Mouse (Mus musculus) embryo, embryonic 9.5 days (tissue): ENCODE measurements around the gene Galnt11.

ENCODE experiments used
- DNase-seq: peaks from one replicate; pipeline ENCODE4 v3.0.0-alpha.2; 2017; ENCODE audit errors: extremely low spot score

The Galnt11 gene

DNA sequence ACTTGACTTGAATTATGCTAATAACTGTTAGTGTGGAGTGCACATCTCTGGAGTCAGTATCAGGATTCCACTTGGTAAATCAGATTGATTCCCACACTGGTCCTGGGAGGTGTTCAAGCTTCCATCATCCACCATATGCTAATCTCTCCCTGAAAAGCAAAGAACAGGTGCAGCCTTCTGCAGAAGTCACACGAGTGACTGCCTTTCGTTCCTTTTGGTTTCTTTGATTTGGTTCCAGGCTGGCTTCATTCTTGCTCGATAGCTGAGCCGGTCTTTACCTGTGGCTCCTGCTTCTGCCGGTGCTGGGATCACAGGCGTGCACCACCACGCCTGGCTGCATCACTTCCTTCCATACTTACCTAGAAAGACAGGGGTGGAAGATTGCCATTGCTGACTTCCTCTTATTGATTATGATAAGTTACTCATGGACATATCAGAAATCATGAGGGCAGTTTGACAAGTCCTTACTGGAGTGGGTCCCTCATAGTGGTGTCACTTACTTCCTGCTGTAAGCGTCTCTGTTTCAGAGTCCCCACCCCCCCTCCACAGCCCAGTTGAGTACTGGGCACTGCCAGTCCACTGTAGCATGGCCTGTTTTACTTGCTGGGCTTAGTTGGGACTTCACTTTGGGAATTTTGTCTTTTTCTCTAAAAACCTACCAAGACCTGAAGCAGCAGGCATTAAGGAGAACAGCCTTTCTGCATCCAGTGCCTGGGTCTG is 31.3 kb downstream of the Galnt11 start:
- no peak for DNase-seq

- DNase-seq, result no peak
Observed at GRCm38 (mm10) chr5:25254491-25254890, 32.8 kb downstream of the Galnt11 start.

GRCm38 (mm10) chr5:25256686-25257085 is 35.0 kb downstream of the Galnt11 start:
- no peak for DNase-seq

DNA sequence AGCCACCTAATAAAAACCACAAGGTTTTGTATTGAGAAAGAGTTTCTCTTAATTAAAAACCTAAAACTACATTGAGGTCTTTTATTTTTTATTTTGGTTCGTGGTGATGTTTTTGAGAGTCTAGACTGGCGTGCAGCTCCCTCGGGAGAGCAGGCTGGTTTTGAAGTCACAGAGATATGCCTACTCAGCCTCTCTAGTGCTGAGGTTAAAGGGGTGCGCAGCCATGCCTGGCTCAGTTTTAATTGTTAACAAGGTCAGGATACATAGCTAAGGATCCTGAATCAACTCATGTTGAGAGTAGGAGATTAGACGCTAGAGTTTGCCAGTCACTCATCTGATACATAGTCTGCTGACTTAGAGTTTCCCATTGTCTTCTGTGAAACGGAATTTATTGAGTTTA is 39.7 kb downstream of the Galnt11 start:
- DNase-seq, result no peak

DNA sequence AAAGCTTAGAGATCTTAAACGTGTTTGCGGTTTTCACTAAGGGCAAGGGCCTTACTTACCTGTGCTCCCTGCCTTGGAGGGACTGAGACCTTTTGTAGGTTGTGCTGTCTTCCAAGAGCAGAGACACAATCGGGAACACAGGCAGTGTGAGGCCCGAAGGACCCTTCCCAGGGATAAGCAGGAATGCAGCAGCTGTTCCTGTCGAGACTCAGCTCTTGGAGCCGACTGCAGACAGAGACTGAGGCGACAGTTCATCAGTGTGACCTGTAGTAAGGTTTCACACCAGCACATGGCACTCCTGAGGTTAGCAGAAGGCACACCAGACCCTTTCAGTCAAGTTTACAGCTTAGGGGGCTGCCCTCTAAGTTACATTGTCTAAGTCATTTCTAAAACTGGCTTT is 40.6 kb downstream of the Galnt11 start:
- DNase-seq, result no peak

DNA sequence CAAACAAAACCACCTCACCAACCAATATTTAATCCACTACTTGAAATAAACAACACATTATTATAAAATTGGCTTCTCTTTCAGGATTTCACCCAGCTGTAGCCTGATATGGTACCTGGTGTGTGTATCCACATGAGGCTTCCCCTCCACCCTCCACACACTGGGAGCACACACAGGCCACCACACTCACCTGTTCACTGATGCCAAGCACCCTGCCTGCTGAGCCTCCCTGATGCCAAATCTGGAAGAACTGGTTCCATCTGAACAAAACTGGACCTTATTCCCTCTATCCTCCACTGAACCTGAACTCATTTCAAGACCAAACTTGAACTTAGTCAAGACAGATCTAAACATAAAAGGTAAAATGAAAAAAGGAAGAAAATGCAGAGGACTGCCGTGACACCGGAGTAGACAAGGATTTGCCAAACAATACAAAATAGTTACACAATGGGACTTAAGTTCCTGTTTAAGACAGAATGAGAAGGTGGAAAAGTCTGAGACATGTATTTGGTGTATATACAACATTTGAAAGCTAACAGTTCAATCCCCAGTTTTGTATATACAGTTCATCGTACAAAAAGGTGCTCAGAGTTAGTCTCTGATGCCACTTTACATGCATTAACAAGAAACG is 46.7 kb downstream of the Galnt11 start:
- no peak for DNase-seq

GRCm38 (mm10) chr5:25275629-25276028 is 53.9 kb downstream of the Galnt11 start:
- no peak for DNase-seq

DNA sequence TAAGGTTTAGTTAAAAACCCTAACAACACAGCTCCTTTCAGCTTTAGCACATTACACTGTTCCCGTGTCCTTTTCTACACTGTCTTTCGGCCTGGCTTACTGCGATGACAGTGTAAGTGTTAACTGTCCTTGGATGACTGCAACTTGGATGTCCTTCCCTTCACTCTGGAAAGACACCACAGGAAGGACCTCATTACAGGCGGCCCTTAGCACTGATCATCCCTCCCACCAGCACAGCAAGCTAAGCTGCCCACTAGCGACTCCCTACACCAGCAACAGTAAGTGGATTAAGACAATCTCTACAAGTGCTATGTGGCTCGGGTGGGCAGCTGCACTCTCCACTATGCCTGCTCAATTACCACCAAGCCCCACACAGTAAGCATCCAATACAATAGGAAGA is 54.7 kb downstream of the Galnt11 start:
- DNase-seq, result no peak

- no peak for DNase-seq
Observed at GRCm38 (mm10) chr5:25283988-25284387, 62.3 kb downstream of the Galnt11 start.

DNA sequence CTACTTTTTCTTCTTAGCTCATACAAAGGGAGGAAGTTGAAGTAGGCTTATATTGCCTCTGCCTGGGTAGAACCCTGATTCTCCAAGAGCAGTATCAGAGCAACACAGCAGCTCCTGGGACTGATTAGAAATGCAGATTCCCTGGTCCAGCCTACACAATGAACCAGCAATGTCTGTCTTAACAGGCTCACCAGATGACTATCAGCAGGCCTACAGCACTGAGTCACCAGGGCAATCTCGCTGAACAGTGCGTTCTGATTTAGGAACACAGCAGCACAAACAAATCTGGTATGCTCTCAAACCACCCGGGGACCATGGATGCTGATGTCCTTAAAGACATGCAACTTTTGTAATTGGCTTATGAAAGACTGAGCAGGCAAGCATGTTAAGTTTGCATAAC is 75.1 kb downstream of the Galnt11 start:
- DNase-seq, result no peak

GRCm38 (mm10) chr5:25310226-25310625 is 88.5 kb downstream of the Galnt11 start:
- DNase-seq, result no peak

DNA sequence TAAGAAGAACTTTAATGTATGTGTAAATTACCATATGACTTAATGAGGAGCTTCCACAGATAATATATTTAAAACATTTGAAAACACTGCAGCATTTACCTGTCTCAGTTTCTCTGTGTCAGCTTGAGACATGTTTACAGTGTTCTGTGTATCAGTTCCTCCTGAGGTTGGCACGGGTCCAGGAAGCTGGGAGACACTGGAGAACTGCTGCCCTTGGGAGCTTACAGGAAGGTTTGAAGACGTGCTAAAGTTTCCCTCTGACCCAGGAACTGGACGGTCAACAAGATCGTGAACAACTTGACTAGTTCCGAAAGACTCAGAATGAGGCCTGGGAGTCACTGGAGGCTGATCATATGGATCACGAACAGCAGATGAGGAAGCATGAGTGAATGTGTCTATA is 92.2 kb downstream of the Galnt11 start:
- no peak for DNase-seq
